Mouse (Mus musculus) olfactory bulb, adult 2 months (tissue): ENCODE data around the gene Necab2.

Source experiments
- CTCF ChIP-seq: fragments of 200-500 bp; IDR thresholded peaks from 2 replicates; pipeline ENCODE4 v1.5.1; 2012; ENCODE audit warnings: low read depth, mild to moderate bottlenecking, low read length, moderate library complexity; ENCODE audit not compliant: insufficient read depth
- POLR2A ChIP-seq: fragments of 200-500 bp; IDR thresholded peaks from 2 replicates; pipeline ENCODE4 v1.6.1; 2012; ENCODE audit warnings: mild to moderate bottlenecking, low read depth, low read length, moderate library complexity; ENCODE audit not compliant: insufficient read depth

DNA sequence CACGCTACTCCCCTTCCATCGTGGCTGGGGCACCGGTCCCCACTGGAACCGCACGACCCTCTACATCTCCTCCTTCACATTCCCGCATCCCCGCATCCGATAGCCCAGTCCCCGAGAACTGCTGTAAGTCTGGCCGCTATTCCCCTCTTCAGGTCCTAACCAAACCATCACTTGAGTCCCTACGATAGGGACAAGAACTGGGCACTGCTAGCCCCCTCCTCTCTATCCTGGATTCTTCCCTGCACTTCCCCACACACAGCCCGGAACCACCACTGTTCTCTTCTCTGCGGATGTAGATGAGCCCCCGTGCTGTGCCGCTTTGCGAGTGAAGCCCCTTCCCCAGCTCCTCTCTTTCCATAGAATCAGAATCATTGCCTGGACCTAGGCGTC, 1.3 kb downstream of the Necab2 start:
- TF ChIP-seq CTCF (no peak), POLR2A (no peak)
